Mouse (Mus musculus) neural tube, embryonic 11.5 days (tissue): Measurements from ENCODE around the gene Ing2. TPM values are rescaled to one million over a fixed set of nuclear protein-coding genes. Genes with fewer than 3 reads are reported as not detected.

ENCODE experiments used
- ATAC-seq: fragments of 200-750 bp; cut with Nextera tagmentation; 2 replicates; pipeline ENCODE4 v1.8.0; 2017; ENCODE audit warnings: moderate number of reproducible peaks, mild to moderate bottlenecking, moderate TSS enrichment, moderate library complexity; ENCODE audit not compliant: insufficient read depth, low FRiP score, low TSS enrichment
- DNase-seq: peaks from one replicate; pipeline ENCODE4 v3.0.0-alpha.2; 2015; ENCODE audit warnings: low spot score
- H3K27ac ChIP-seq: fragments of 300-500 bp; sonication (generic); 2 replicates; pipeline ENCODE4 v1.5.1; 2014; ENCODE audit warnings: low read depth, mild to moderate bottlenecking, low read length
- H3K27me3 ChIP-seq: fragments of 300-500 bp; sonication (generic); 2 replicates; pipeline ENCODE4 v1.6.1; 2014; ENCODE audit warnings: mild to moderate bottlenecking, low read length, mixed read lengths; ENCODE audit not compliant: control insufficient read depth, insufficient read depth
- H3K36me3 ChIP-seq: fragments of 300-500 bp; sonication (generic); 2 replicates; pipeline ENCODE4 v1.6.1; 2014; ENCODE audit warnings: mild to moderate bottlenecking, low read length, moderate library complexity, mixed read lengths; ENCODE audit not compliant: control insufficient read depth, insufficient read depth
- H3K4me1 ChIP-seq: fragments of 300-500 bp; sonication (generic); 2 replicates; pipeline ENCODE4 v1.6.1; 2014; ENCODE audit warnings: low read length, mixed read lengths; ENCODE audit not compliant: control insufficient read depth, insufficient read depth
- H3K4me2 ChIP-seq: fragments of 300-500 bp; sonication (generic); 2 replicates; pipeline ENCODE4 v1.6.1; 2014; ENCODE audit warnings: low read depth, mild to moderate bottlenecking, moderate library complexity
- H3K4me3 ChIP-seq: fragments of 300-500 bp; sonication (generic); 2 replicates; pipeline ENCODE4 v1.5.1; 2014; ENCODE audit warnings: low read depth, low read length
- H3K9ac ChIP-seq: fragments of 300-500 bp; sonication (generic); 2 replicates; pipeline ENCODE4 v1.6.1; 2014; ENCODE audit warnings: mild to moderate bottlenecking, low read length
- H3K9me3 ChIP-seq: fragments of 300-500 bp; sonication (generic); 2 replicates; pipeline ENCODE4 v1.6.1; 2016; ENCODE audit warnings: low read length; ENCODE audit not compliant: control insufficient read depth
- WGBS: fragments of 180-500 bp; shearing (Covaris S2); extraction: QIAGEN DNeasy Blood & Tissue Kit; methylation state at CpG from one replicate; pipeline ENCODE4 v1.1.7; 2014; 5-methylcytosine and 5-hydroxymethylcytosine counted together
- polyA plus RNA-seq: library from polyadenylated mRNA; unstranded; fragments of >200 nt; fragmentation: Nextera tagmentation; extraction: Ambion mirVana; gene quantifications from 2 replicates; pipeline ENCODE4 v1.2.1, GENCODE M21; 2014

Ing2 gene
- polyA plus RNA-seq, 1 experiment from 2014 or later = 11.6 TPM

DNA sequence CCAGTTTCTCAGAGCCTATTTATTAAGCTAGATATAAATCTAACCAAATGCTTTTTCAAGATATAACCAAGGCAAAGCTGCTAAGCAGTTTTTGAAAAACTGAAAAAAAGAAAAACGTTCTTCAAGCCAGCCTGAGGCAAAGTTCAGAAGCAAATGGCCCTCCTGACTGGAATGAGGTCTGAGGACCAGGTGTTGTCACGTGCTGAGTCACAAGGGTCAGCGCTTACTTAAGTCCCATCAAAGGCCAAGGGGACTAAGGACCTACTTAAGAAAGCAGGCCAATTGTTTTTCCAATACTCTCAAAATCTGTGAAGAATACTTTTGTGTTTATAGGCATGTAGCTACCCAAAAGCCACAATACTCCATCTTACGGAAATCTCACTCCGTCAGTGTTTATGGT, 12.2 kb downstream of the Ing2 start:
- WGBS = 86% methylated on average over 5 of the region's 5 CpGs
- no peaks in the 10 kb centered on the region for H3K9me3 ChIP-seq
- DNase-seq = no peak
- no peaks in the 10 kb centered on the region for H3K27me3 ChIP-seq
- H3K27ac ChIP-seq = no peak overlapping the region
- no peaks in the 10 kb centered on the region for H3K4me1 ChIP-seq
- no peak overlapping the region for H3K4me2 ChIP-seq
- no peaks in the 10 kb centered on the region for H3K36me3 ChIP-seq
- no peak overlapping the region for H3K9ac ChIP-seq
- no peak for ATAC-seq
- no peak overlapping the region for H3K4me3 ChIP-seq

DNA sequence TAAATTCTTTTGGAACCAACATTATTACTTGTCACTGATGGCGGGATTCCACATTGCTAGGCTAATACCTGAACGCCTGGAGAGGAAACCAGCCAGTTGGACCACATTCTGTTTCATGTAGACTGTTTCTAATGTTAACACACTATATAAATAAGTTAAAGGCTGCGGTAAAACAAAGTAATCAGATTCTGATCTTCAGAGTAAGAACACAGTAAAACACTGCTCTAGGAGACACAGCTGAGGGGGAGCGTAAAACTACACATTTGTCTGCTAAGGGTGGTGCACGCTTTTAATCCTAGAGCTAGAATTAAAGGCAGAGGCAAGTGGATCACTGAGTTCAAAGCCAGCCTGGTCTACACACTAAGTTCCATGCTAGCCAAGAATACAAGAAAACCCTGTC, 12.6 kb downstream of the Ing2 start:
- Histone ChIP-seq H3K4me2 (no peak overlapping the region), H3K4me1 (no peaks in the 10 kb centered on the region), H3K27me3 (no peaks in the 10 kb centered on the region), H3K27ac (no peak overlapping the region), H3K4me3 (no peak overlapping the region), H3K9ac (no peak overlapping the region), H3K9me3 (no peaks in the 10 kb centered on the region), H3K36me3 (no peaks in the 10 kb centered on the region)
- DNase-seq (no peak), ATAC-seq (no peak)
- 99% methylated on average over 5 of the region's 5 CpGs for WGBS

DNA sequence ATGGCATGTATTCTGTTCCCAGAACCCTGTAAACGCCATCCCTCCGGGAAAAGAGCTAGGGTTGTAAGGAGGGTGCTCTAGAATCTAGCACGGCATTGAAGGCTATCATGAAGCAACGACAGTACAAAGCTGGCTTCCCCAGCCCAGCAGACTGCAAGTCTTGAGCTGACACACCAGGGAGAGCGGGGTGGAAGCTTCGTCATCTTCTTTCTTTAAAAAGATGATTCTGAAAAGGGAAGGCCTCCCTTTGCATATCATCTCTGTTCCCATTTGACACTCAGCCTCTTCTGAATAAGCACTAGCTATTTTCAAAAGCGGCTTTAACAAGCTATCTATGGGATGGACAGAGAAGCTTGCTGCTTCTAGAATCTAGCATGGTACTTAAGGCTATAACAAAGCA, 15.0 kb downstream of the Ing2 start:
- Histone ChIP-seq H3K9ac (no peak overlapping the region), H3K36me3 (no peaks in the 10 kb centered on the region), H3K4me2 (no peak overlapping the region), H3K4me1 (no peaks in the 10 kb centered on the region), H3K27ac (no peak overlapping the region), H3K9me3 (no peaks in the 10 kb centered on the region), H3K27me3 (no peaks in the 10 kb centered on the region), H3K4me3 (no peak overlapping the region)
- no peak for ATAC-seq
- 90% methylated on average over 7 of the region's 7 CpGs for WGBS
- DNase-seq = no peak

DNA sequence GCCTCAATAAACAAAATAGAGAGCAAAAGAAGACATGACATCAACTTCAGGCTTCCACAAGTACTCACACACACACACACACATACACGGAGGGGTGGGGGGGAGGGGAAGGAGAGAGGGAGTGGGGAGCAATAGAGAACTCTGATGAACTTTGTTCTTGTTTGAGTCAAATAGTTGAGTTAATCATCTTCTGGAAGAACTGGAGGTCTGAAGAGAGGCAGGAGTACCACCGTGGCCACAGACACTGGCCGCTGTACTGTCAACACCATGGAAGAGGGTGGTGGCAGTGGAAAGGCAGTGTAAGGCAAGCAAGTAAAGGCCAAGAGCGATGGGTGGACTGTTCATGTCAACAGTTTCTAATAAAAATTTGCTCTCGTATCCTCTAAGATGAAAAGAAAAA, 15.9 kb downstream of the Ing2 start:
- Histone ChIP-seq H3K27ac (no peak overlapping the region), H3K4me2 (no peak overlapping the region), H3K9ac (no peak overlapping the region), H3K4me1 (no peaks in the 10 kb centered on the region), H3K9me3 (no peaks in the 10 kb centered on the region), H3K27me3 (no peaks in the 10 kb centered on the region), H3K36me3 (no peaks in the 10 kb centered on the region), H3K4me3 (no peak overlapping the region)
- ATAC-seq (no peak), DNase-seq (no peak)
- 93% methylated on average over 5 of the region's 5 CpGs for WGBS

DNA sequence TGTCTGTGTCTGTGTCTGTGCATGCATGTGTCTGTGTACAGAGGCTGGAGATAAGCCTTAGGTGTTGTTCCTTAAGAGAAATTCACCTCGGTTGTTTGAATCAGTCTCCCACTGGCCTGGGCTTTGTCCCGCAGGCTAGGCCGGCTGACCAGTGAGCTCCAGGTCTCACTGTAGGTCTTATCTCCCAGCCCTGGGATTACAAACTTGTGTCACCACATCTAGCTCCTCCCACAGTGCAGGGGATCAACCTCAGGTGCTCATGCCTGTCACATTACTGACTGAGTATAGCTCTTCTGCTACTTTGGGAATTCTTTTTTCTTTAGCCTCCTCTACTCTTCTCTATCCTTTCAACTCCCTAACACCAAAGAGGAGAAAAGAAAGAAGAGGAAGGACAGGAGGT, 20.9 kb downstream of the Ing2 start:
- no peaks in the 10 kb centered on the region for H3K36me3 ChIP-seq
- 78% methylated on average over 3 of the region's 3 CpGs for WGBS

DNA sequence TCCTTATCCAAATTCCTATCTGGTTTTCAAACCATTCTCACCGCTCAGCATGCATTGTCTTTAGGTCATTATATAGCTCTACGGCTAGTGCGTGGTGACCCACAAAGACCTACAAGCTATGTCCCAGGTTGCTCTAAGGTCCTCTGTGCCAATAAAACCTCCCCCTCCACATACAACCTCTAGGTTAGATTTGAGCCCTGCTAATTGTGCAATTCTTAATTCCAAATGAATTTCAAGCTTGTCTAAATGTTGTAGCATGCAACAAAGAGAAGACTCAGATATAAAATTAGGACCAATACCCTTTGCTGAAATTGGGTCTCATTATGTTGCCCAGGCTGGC, 22.6 kb downstream of the Ing2 start:
- no peak for ATAC-seq
- no peak overlapping the region for H3K9ac ChIP-seq

More for the DNA sequence above, 20.9 kb downstream of the Ing2 start:
- no peak overlapping the region for H3K4me3 ChIP-seq
- no peak overlapping the region for H3K9ac ChIP-seq
- H3K4me2 ChIP-seq = no peak overlapping the region
- no peak overlapping the region for H3K27ac ChIP-seq
- H3K27me3 ChIP-seq = no peaks in the 10 kb centered on the region
- H3K4me1 ChIP-seq = no peaks in the 10 kb centered on the region
- ATAC-seq (no peak), DNase-seq (no peak)
- no peaks in the 10 kb centered on the region for H3K9me3 ChIP-seq

DNA sequence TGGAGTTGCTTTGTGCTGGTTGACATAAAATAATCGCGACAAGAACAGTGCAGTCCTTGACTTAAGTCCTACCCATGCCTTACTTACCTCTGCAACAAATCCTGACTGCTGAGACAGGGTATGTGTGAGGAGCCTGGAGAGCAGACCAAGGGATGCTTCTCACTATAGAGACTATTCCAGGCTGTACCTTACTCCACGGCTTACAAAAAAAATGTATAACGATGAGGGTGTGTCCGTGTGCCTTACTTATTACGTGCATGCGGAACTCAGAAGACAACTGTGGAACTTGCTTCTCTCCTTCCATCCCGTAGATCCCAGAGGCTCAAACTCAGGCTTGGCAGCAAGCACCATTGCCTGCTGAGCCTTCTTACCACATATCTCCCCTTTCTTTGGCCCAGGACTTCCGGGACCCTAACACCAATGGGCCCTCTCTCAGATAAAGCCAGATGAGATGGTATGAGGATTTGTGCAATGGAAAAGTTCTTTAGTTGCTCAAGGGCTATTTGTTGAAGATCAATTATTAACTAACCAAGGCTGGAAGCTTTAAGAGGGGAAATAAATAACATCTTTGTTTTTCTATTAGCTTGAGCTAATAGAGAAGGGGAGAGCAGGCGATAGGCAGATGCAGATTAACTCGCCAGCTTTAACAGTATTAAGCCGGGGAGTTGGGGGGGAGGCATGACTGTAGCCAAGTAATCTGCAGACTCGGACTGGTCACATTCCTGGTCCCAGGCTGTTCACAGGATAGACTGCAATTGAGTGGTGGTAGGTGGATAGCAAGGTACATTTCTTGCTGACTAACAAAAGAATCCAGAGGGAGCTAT, 23.2 kb downstream of the Ing2 start:
- WGBS = 89% methylated on average over 13 of the region's 13 CpGs
- Histone ChIP-seq H3K4me2 (no peak overlapping the region), H3K4me3 (no peak overlapping the region), H3K27ac (no peak overlapping the region), H3K9me3 (no peaks in the 10 kb centered on the region), H3K9ac (no peak overlapping the region), H3K27me3 (no peaks in the 10 kb centered on the region), H3K4me1 (no peaks in the 10 kb centered on the region), H3K36me3 (no peaks in the 10 kb centered on the region)
- ATAC-seq (no peak), DNase-seq (no peak)

More for the DNA sequence above, 22.6 kb downstream of the Ing2 start:
- no peaks in the 10 kb centered on the region for H3K4me1 ChIP-seq
- H3K4me3 ChIP-seq = no peak overlapping the region
- no peaks in the 10 kb centered on the region for H3K27me3 ChIP-seq
- no peak overlapping the region for H3K27ac ChIP-seq
- H3K36me3 ChIP-seq = no peaks in the 10 kb centered on the region
- DNase-seq = no peak
- WGBS = 78% methylated on average over 3 of the region's 3 CpGs
- no peak overlapping the region for H3K4me2 ChIP-seq
- H3K9me3 ChIP-seq = no peaks in the 10 kb centered on the region

DNA sequence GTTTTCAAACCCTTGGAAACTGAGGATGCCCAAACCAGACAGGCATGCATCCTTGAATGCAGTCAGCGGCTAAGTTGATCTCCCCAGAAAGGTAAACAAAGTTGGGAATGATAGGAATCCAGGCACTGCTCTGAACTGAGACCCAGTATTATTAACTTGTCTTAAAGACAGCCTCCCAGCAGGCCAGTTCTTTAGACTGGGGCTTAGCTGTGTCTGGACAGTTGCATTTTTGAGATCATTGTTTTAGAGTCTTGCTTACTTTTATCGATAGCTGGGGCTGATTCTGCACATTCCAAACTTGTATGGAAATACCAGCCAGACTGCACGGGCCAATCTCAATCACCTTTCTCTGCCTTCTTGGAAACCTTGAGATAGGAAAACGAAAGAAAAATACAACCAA, 24.5 kb downstream of the Ing2 start:
- H3K27ac ChIP-seq = no peak overlapping the region
- no peak overlapping the region for H3K9ac ChIP-seq
- H3K4me3 ChIP-seq = no peak overlapping the region
- no peak for DNase-seq
- no peaks in the 10 kb centered on the region for H3K27me3 ChIP-seq
- H3K36me3 ChIP-seq = no peaks in the 10 kb centered on the region
- no peaks in the 10 kb centered on the region for H3K9me3 ChIP-seq
- no peaks in the 10 kb centered on the region for H3K4me1 ChIP-seq
- WGBS = 77% methylated on average over 4 of the region's 4 CpGs
- ATAC-seq = no peak
- no peak overlapping the region for H3K4me2 ChIP-seq

DNA sequence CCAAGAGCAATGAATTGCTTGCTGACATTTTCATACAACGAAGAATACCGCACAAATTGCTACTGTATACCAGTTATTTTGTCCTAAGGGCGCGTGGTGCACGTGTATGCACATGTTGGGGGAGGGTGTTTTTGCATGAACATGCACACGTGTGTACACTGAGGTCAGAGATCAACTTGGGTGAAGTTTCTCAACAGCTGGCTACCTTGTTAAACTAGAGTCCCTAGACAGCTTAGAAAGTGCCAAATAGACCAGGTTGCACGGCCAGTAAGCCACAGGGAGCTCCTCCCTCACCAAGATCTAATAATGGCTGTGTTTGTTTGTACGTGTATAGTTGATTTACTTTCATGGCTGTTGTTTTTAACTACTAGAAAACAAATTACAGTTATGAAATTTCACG, 25.8 kb downstream of the Ing2 start:
- no peak for ATAC-seq
- H3K27ac ChIP-seq = no peak overlapping the region
- H3K9ac ChIP-seq = no peak overlapping the region
- 87% methylated on average over 9 of the region's 9 CpGs for WGBS
- no peak overlapping the region for H3K4me2 ChIP-seq
- DNase-seq = no peak
- H3K4me1 ChIP-seq = no peaks in the 10 kb centered on the region
- H3K27me3 ChIP-seq = no peaks in the 10 kb centered on the region
- no peaks in the 10 kb centered on the region for H3K9me3 ChIP-seq
- no peaks in the 10 kb centered on the region for H3K36me3 ChIP-seq
- H3K4me3 ChIP-seq = no peak overlapping the region
